In the genomic region with DNA sequence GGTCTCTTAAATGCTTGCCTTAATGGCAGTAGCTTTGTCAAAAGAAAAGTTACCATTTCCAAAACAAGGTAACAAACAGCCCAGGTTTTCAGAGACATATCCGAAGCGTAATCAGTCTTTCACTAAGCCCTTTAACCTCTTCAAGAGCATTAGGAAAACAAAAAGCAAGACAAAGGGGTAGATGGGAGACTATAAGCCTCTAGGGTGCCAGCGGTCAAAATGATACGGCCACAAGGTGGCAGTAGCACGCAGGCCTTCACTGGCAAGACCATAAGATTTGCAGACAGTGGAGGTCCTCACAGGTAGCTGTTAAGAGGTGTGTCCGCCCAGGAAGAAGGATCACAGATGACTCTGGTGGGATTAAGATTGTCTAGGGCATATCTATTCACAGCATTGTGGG, we compare ENCODE assay signal across 9 mouse cellular contexts.
A peak's percentile ranks its signal among the peaks of the same experiment; 100 is the strongest.
DNase-seq lines count a peak whose midpoint lies in the region; ATAC-seq and TF ChIP-seq lines count a peak whose summit lies in the region.
"Had no signal": no experiment of that assay in that cellular context is flagged by ENCODE, and none has a peak within 500 bp of the region (broad histone marks: within the 10 kb centered on the region; RNA-seq: fewer than 3 reads in every experiment).

No protein-coding gene starts in this region.

- no peaks in the 10 kb centered on the region for H3K4me1 ChIP-seq in kidney, embryonic 14.5 days (ENCODE audit: control insufficient read depth, insufficient read depth, low read length)
- H3K4me1 ChIP-seq in cortical plate, adult 2 months (ENCODE audit: control insufficient read depth, insufficient read depth, low read length): no peaks in the 10 kb centered on the region
- H3K4me1 ChIP-seq: limb, embryonic 15.5 days had no signal

- no peaks in the 10 kb centered on the region for H3K27me3 ChIP-seq in kidney, embryonic 14.5 days (ENCODE audit: control insufficient read depth, insufficient read depth, low read length)
- H3K27me3 ChIP-seq: limb, embryonic 15.5 days had no signal

- no peak for ATAC-seq in kidney, embryonic 14.5 days (ENCODE audit: low FRiP score, low TSS enrichment)
- no peak for ATAC-seq in granulocyte monocyte progenitor cell, adult 5-6 weeks (replicated peaks; ENCODE audit: poor library complexity, severe bottlenecking)
- ATAC-seq in inflammation-experienced regulatory T-cells, adult 6 months: no peak

- H3K9ac ChIP-seq in kidney, embryonic 14.5 days (ENCODE audit: low read depth, low read length): no peak overlapping the region
- H3K9ac ChIP-seq: limb, embryonic 15.5 days had no signal

- WGBS in kidney, embryonic 14.5 days: 19% methylated on average over 6 of the region's 6 CpGs

- peak; percentile 73 for TF ChIP-seq CTCF in cortical plate, adult 2 months (IDR thresholded peaks at IDR 0.05; ENCODE audit: extremely low read depth, insufficient read depth, low read length)
- peak; percentile 93 for TF ChIP-seq CTCF in layer of hippocampus, adult 2 months (conservative IDR thresholded peaks at IDR 0.05)

- H3K9me3 ChIP-seq in kidney, embryonic 14.5 days (ENCODE audit: control insufficient read depth, low read length): no peaks in the 10 kb centered on the region
- H3K9me3 ChIP-seq: limb, embryonic 15.5 days had no signal

- no peak for TF ChIP-seq POLR2A in cortical plate, adult 2 months (IDR thresholded peaks at IDR 0.05; ENCODE audit: extremely low read depth, insufficient read depth, low read length)

- H3K4me2 ChIP-seq in kidney, embryonic 14.5 days (replicated peaks; ENCODE audit: low read depth, low read length): no peak overlapping the region
- H3K4me2 ChIP-seq: limb, embryonic 15.5 days had no signal

- H3K36me3 ChIP-seq in kidney, embryonic 14.5 days (ENCODE audit: control insufficient read depth, insufficient read depth, low read length): no peaks in the 10 kb centered on the region
- H3K36me3 ChIP-seq: limb, embryonic 15.5 days had no signal

- peak; percentile 41 for DNase-seq in kidney, adult 18-20 months
- DNase-seq in ZHBTc4 (ENCODE audit: low read depth, low spot score): peak; percentile 89
- peak; percentile 32 to 73 for DNase-seq in layer of hippocampus, adult 2 months (ENCODE audit: low spot score in 2 of 2)
- DNase-seq in lung, postnatal 4 days: peak; percentile 13 to 20

- no peak overlapping the region for H3K4me3 ChIP-seq in kidney, embryonic 14.5 days (ENCODE audit: low read length)
- H3K4me3 ChIP-seq in cortical plate, adult 2 months (ENCODE audit: insufficient read depth, low read length): no peak overlapping the region
- no peak overlapping the region for H3K4me3 ChIP-seq in layer of hippocampus, adult 2 months
- H3K4me3 ChIP-seq: limb, embryonic 15.5 days had no signal

- H3K27ac ChIP-seq in kidney, embryonic 14.5 days (ENCODE audit: low read depth, low read length): no peak overlapping the region
- H3K27ac ChIP-seq in cortical plate, adult 2 months (ENCODE audit: insufficient read depth, low read length): no peak overlapping the region
- H3K27ac ChIP-seq in layer of hippocampus, adult 2 months: no peak overlapping the region
- H3K27ac ChIP-seq: limb, embryonic 15.5 days had no signal

Comparison
In these comparisons a context has a peak if more than half of its experiments do, and no peak if none do; other contexts are left out.
1. DNase-seq: peak in every context shown above with its lines; median percentile 89 in ZHBTc4; 52 in layer of hippocampus, adult 2 months; 41 in kidney, adult 18-20 months; 16 in lung, postnatal 4 days.